Mouse (Mus musculus): ENCODE measurements around the gene Apol11a. TPM values are rescaled to one million over a fixed set of nuclear protein-coding genes. Genes with fewer than 3 reads are reported as not detected.
"Not testable (repeated sequence)": the region's sequence is repeated elsewhere in the genome, so short reads cannot be mapped to it uniquely, and the experiment has no call there.

The Apol11a gene
- polyA plus RNA-seq (2015; fragmentation: Nextera tagmentation; extraction: Ambion mirVana) = not detected in 2 replicates

GRCm38 (mm10) chr15:77507966-77508365 lies at the start of gene Apol11a:
TSS of gene Apol11a (plus strand) at chr15:77508271.
- H3K9me3 ChIP-seq; ATAC-seq (ENCODE audit: low read depth); H3K4me1 ChIP-seq (replicated peaks); H3K27me3 ChIP-seq; H3K4me3 ChIP-seq; H3K4me2 ChIP-seq; H3K36me3 ChIP-seq; H3K9ac ChIP-seq; H3K27ac ChIP-seq (replicated peaks): not testable (repeated sequence)

- not testable (repeated sequence) for H3K9ac ChIP-seq; H3K36me3 ChIP-seq; H3K4me1 ChIP-seq (replicated peaks); H3K27me3 ChIP-seq; ATAC-seq (ENCODE audit: low read depth); H3K4me2 ChIP-seq; H3K4me3 ChIP-seq; H3K27ac ChIP-seq (replicated peaks); H3K9me3 ChIP-seq
- 26% methylated on average over 7 of the region's 7 CpGs for WGBS
Measured at GRCm38 (mm10) chr15:77474699-77475390, 33.2 kb upstream of the Apol11a start.

- H3K4me3 ChIP-seq; H3K4me1 ChIP-seq (replicated peaks); H3K9me3 ChIP-seq; H3K4me2 ChIP-seq; H3K36me3 ChIP-seq; ATAC-seq (ENCODE audit: low read depth); H3K27me3 ChIP-seq; H3K9ac ChIP-seq; H3K27ac ChIP-seq (replicated peaks): not testable (repeated sequence)
- 91% methylated on average over 2 of the region's 2 CpGs for WGBS
Measured at GRCm38 (mm10) chr15:77476693-77477092, 31.4 kb upstream of the Apol11a start, which contains the start of gene Apol10a. TSS of gene Apol10a (plus strand) at chr15:77477047.

GRCm38 (mm10) chr15:77482140-77482794 lies 25.8 kb upstream of the Apol11a start:
- no peak for ATAC-seq (ENCODE audit: low read depth)
- Histone ChIP-seq H3K27me3 (no peaks in the 10 kb centered on the region), H3K36me3 (no peaks in the 10 kb centered on the region), H3K4me3 (no peak overlapping the region), H3K27ac (replicated peaks) (no peak overlapping the region), H3K4me2 (no peak overlapping the region), H3K9me3 (no peaks in the 10 kb centered on the region), H3K9ac (no peak overlapping the region), H3K4me1 (replicated peaks) (no peaks in the 10 kb centered on the region)
- 74% methylated on average over 4 of the region's 4 CpGs for WGBS

- not testable (repeated sequence) for H3K27ac ChIP-seq (replicated peaks); H3K9me3 ChIP-seq; ATAC-seq (ENCODE audit: low read depth)
Measured at GRCm38 (mm10) chr15:77493181-77493580, 14.9 kb upstream of the Apol11a start.

GRCm38 (mm10) chr15:77494694-77495093 lies 13.4 kb upstream of the Apol11a start:
- not testable (repeated sequence) for H3K4me1 ChIP-seq (replicated peaks); H3K27me3 ChIP-seq; H3K36me3 ChIP-seq; ATAC-seq (ENCODE audit: low read depth); H3K9me3 ChIP-seq; H3K9ac ChIP-seq; H3K27ac ChIP-seq (replicated peaks); H3K4me2 ChIP-seq; H3K4me3 ChIP-seq
- 81% methylated on average over 1 of the region's 1 CpGs for WGBS

More at GRCm38 (mm10) chr15:77493181-77493580, 14.9 kb upstream of the Apol11a start:
- not testable (repeated sequence) for H3K36me3 ChIP-seq; H3K4me1 ChIP-seq (replicated peaks); H3K4me2 ChIP-seq; H3K9ac ChIP-seq; H3K4me3 ChIP-seq; H3K27me3 ChIP-seq
- no CpG with 5 or more reads among the region's 1 CpGs for WGBS

GRCm38 (mm10) chr15:77520596-77520995 lies 12.5 kb downstream of the Apol11a start:
- H3K9ac ChIP-seq; H3K4me3 ChIP-seq; H3K27ac ChIP-seq (replicated peaks); H3K9me3 ChIP-seq; H3K36me3 ChIP-seq; H3K4me2 ChIP-seq; H3K4me1 ChIP-seq (replicated peaks); H3K27me3 ChIP-seq; ATAC-seq (ENCODE audit: low read depth): not testable (repeated sequence)
- 67% methylated on average over 4 of the region's 4 CpGs for WGBS

- H3K27ac ChIP-seq (replicated peaks); ATAC-seq (ENCODE audit: low read depth); H3K36me3 ChIP-seq; H3K4me3 ChIP-seq; H3K9ac ChIP-seq; H3K27me3 ChIP-seq; H3K4me2 ChIP-seq; H3K4me1 ChIP-seq (replicated peaks); H3K9me3 ChIP-seq: not testable (repeated sequence)
- 32% methylated on average over 6 of the region's 6 CpGs for WGBS
Measured at GRCm38 (mm10) chr15:77523186-77523843, 15.2 kb downstream of the Apol11a start.

- no peaks in the 10 kb centered on the region for H3K27me3 ChIP-seq
- no peak for ATAC-seq (ENCODE audit: low read depth)
- no peak within 1 kb of the TSS for H3K4me3 ChIP-seq
Measured at GRCm38 (mm10) chr15:77533216-77533615, 25.1 kb downstream of the Apol11a start, which contains the start of gene Apol7c. TSS of gene Apol7c (minus strand) at chr15:77533316.

GRCm38 (mm10) chr15:77539221-77539620 lies 31.1 kb downstream of the Apol11a start:
- H3K4me1 ChIP-seq (replicated peaks); H3K9me3 ChIP-seq; ATAC-seq (ENCODE audit: low read depth); H3K4me2 ChIP-seq; H3K9ac ChIP-seq; H3K36me3 ChIP-seq; H3K27ac ChIP-seq (replicated peaks); H3K27me3 ChIP-seq; H3K4me3 ChIP-seq: not testable (repeated sequence)
- 31% methylated on average over 1 of the region's 1 CpGs for WGBS

More at GRCm38 (mm10) chr15:77533216-77533615, 25.1 kb downstream of the Apol11a start, which contains the start of gene Apol7c:
- Histone ChIP-seq H3K4me2 (no peak within 1 kb of the TSS), H3K36me3 (no peaks in the 10 kb centered on the region), H3K9ac (no peak within 1 kb of the TSS), H3K27ac (replicated peaks) (no peak within 1 kb of the TSS), H3K9me3 (no peaks in the 10 kb centered on the region), H3K4me1 (replicated peaks) (no peaks in the 10 kb centered on the region)

GRCm38 (mm10) chr15:77561792-77562191 lies 53.7 kb downstream of the Apol11a start, which contains the start of gene 1700025B11Rik:
TSS of gene 1700025B11Rik (minus strand) at chr15:77561892.
- Histone ChIP-seq H3K4me3 (no peak within 1 kb of the TSS), H3K36me3 (no peaks in the 10 kb centered on the region), H3K27me3 (no peaks in the 10 kb centered on the region), H3K27ac (replicated peaks) (no peak within 1 kb of the TSS), H3K4me2 (no peak within 1 kb of the TSS), H3K4me1 (replicated peaks) (no peaks in the 10 kb centered on the region), H3K9ac (no peak within 1 kb of the TSS), H3K9me3 (no peaks in the 10 kb centered on the region)
- ATAC-seq (ENCODE audit: low read depth) = no peak

GRCm38 (mm10) chr15:77563219-77563618 lies 55.1 kb downstream of the Apol11a start:
- H3K9ac ChIP-seq = no peak overlapping the region
- no peaks in the 10 kb centered on the region for H3K27me3 ChIP-seq
- no peaks in the 10 kb centered on the region for H3K9me3 ChIP-seq
- ATAC-seq (ENCODE audit: low read depth) = no peak
- H3K4me3 ChIP-seq = no peak overlapping the region
- H3K4me2 ChIP-seq = no peak overlapping the region
- no peak overlapping the region for H3K27ac ChIP-seq (replicated peaks)
- no peaks in the 10 kb centered on the region for H3K36me3 ChIP-seq
- H3K4me1 ChIP-seq (replicated peaks) = no peaks in the 10 kb centered on the region
